Mouse (Mus musculus): ENCODE results near the gene Washc3. TPM values are rescaled to one million over a fixed set of nuclear protein-coding genes. Genes with fewer than 3 reads are reported as not detected.

Washc3 gene
- polyA plus RNA-seq, 1 experiment: 88.3 TPM

DNA sequence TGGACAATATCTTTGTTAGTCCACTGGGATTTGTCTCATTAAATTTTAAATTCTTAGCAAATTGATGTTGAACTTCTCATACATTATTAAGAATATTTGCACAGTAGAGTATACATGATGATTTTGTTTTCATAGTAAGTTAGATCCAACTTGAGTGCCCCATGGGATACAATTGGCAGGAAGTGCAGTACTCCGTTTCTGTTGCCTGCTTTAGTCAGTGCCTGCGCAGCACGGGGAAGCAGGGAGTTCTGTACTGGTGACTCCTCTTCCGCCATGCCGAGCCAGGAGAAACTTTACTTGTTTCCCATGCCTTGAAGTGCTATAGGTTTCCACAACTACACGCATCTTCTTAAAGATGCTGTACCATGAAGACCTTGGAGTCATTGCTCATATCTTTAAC lies 94.2 kb downstream of the Washc3 start:
- H3K4me3 ChIP-seq (ENCODE audit: insufficient read depth, low read depth, low read length): no peak overlapping the region
- no peak overlapping the region for H3K27ac ChIP-seq (replicated peaks; ENCODE audit: low read depth, low read length)
- H3K4me1 ChIP-seq (ENCODE audit: control insufficient read depth, insufficient read depth, insufficient read length, low read length): no peaks in the 10 kb centered on the region; the same call in 1 of the 2 replicates

Other genes with a start within 250 kb of the Washc3 start
- not detected in 2 replicates for gene Pmch, start 110.0 kb upstream of the Washc3 start, polyA plus RNA-seq (2012; ENCODE audit: insufficient read depth, insufficient read length, missing spikeins)
- gene Parpbp, start 54.2 kb upstream of the Washc3 start, polyA plus RNA-seq (2012; ENCODE audit: insufficient read depth, insufficient read length, missing spikeins): 0.71 TPM in 1 of 2 replicates, not detected in the other
- 11.7 and 15.0 TPM in 2 replicates for gene Nup37, start 54.1 kb upstream of the Washc3 start, polyA plus RNA-seq (2012; ENCODE audit: insufficient read depth, insufficient read length, missing spikeins)
- 31.8 and 40.7 TPM in 2 replicates for gene Dram1, start 178.0 kb downstream of the Washc3 start, polyA plus RNA-seq (2012; ENCODE audit: insufficient read depth, insufficient read length, missing spikeins)
- 18.3 and 30.1 TPM in 2 replicates for gene Gnptab, start 178.0 kb downstream of the Washc3 start, polyA plus RNA-seq (2012; ENCODE audit: insufficient read depth, insufficient read length, missing spikeins)